Mouse (Mus musculus): Measurements from ENCODE around the gene H2al1d. TPM values are rescaled to one million over a fixed set of nuclear protein-coding genes. Genes with fewer than 3 reads are reported as not detected.
"Not testable (repeated sequence)": the region's sequence is repeated elsewhere in the genome, so short reads cannot be mapped to it uniquely, and the experiment has no call there.

Gene H2al1d
- polyA plus RNA-seq, 1 experiment from 2014 or later = not detected

- not testable (repeated sequence) for H3K4me3 ChIP-seq; H3K4me2 ChIP-seq; ATAC-seq (ENCODE audit: extremely low read depth, insufficient number of reproducible peaks, low FRiP score, low TSS enrichment); H3K4me1 ChIP-seq; H3K27me3 ChIP-seq (replicated peaks); H3K9me3 ChIP-seq; H3K9ac ChIP-seq; H3K36me3 ChIP-seq; H3K27ac ChIP-seq (replicated peaks)
- WGBS = no CpG with 5 or more reads among the region's 3 CpGs
Measured at GRCm38 (mm10) chrX:11311634-11312033, 3.0 kb downstream of the H2al1d start, which contains the start of gene H2al1e. H2al1e (plus strand) TSS chrX:11311934.

GRCm38 (mm10) chrX:11314858-11315257 lies 6.2 kb downstream of the H2al1d start, which contains the start of gene H2al1f:
H2al1f (plus strand) TSS chrX:11315158.
- not testable (repeated sequence) for H3K4me1 ChIP-seq; H3K27me3 ChIP-seq (replicated peaks); H3K36me3 ChIP-seq; H3K4me3 ChIP-seq; H3K9me3 ChIP-seq; H3K4me2 ChIP-seq; H3K27ac ChIP-seq (replicated peaks); H3K9ac ChIP-seq; ATAC-seq (ENCODE audit: extremely low read depth, insufficient number of reproducible peaks, low FRiP score, low TSS enrichment)
- no CpG with 5 or more reads among the region's 6 CpGs for WGBS

GRCm38 (mm10) chrX:11317956-11318355 lies 9.3 kb downstream of the H2al1d start, which contains the start of gene H2al1g:
H2al1g (plus strand) TSS chrX:11318256.
- not testable (repeated sequence) for H3K4me1 ChIP-seq; ATAC-seq (ENCODE audit: extremely low read depth, insufficient number of reproducible peaks, low FRiP score, low TSS enrichment); H3K27me3 ChIP-seq (replicated peaks); H3K36me3 ChIP-seq; H3K27ac ChIP-seq (replicated peaks); H3K4me2 ChIP-seq; H3K9ac ChIP-seq; H3K9me3 ChIP-seq; H3K4me3 ChIP-seq
- no CpG with 5 or more reads among the region's 3 CpGs for WGBS

- not testable (repeated sequence) for H3K9ac ChIP-seq; H3K36me3 ChIP-seq; H3K27me3 ChIP-seq (replicated peaks); H3K4me3 ChIP-seq; ATAC-seq (ENCODE audit: extremely low read depth, insufficient number of reproducible peaks, low FRiP score, low TSS enrichment); H3K4me1 ChIP-seq; H3K9me3 ChIP-seq; H3K4me2 ChIP-seq; H3K27ac ChIP-seq (replicated peaks)
- WGBS = no CpG with 5 or more reads among the region's 6 CpGs
Measured at GRCm38 (mm10) chrX:11321192-11321591, 12.6 kb downstream of the H2al1d start, which contains the start of gene H2al1h. H2al1h (plus strand) TSS chrX:11321492.

GRCm38 (mm10) chrX:11324359-11324758 lies 15.7 kb downstream of the H2al1d start, which contains the start of gene H2al1i:
H2al1i (plus strand) TSS chrX:11324659.
- ATAC-seq (ENCODE audit: extremely low read depth, insufficient number of reproducible peaks, low FRiP score, low TSS enrichment); H3K27me3 ChIP-seq (replicated peaks); H3K9ac ChIP-seq; H3K4me1 ChIP-seq; H3K36me3 ChIP-seq; H3K27ac ChIP-seq (replicated peaks); H3K4me3 ChIP-seq; H3K4me2 ChIP-seq; H3K9me3 ChIP-seq: not testable (repeated sequence)
- WGBS = 100% methylated on average over 1 of the region's 5 CpGs

- not testable (repeated sequence) for H3K4me2 ChIP-seq; H3K9ac ChIP-seq; H3K27ac ChIP-seq (replicated peaks); H3K36me3 ChIP-seq; H3K9me3 ChIP-seq; H3K4me3 ChIP-seq; ATAC-seq (ENCODE audit: extremely low read depth, insufficient number of reproducible peaks, low FRiP score, low TSS enrichment); H3K4me1 ChIP-seq
- H3K27me3 ChIP-seq (replicated peaks) = peaks cover 21% of the 10 kb centered on the region; the same call in 1 of the 2 replicates
- 76% methylated on average over 2 of the region's 2 CpGs for WGBS
Measured at GRCm38 (mm10) chrX:11327522-11327921, 18.9 kb downstream of the H2al1d start, which contains the start of gene H2al1j. H2al1j (plus strand) TSS chrX:11327822.

- no peak overlapping the region for H3K4me3 ChIP-seq
- no peaks in the 10 kb centered on the region for H3K36me3 ChIP-seq
- H3K4me1 ChIP-seq = no peaks in the 10 kb centered on the region
- H3K4me2 ChIP-seq = no peak overlapping the region
- H3K9me3 ChIP-seq = no peaks in the 10 kb centered on the region
- H3K27ac ChIP-seq (replicated peaks) = no peak overlapping the region
- no peak for ATAC-seq (ENCODE audit: extremely low read depth, insufficient number of reproducible peaks, low FRiP score, low TSS enrichment)
- peaks cover 9% of the 10 kb centered on the region; the same call in 1 of the 2 replicates for H3K27me3 ChIP-seq (replicated peaks)
- H3K9ac ChIP-seq = no peak overlapping the region
- WGBS = 52% methylated on average over 9 of the region's 9 CpGs
Measured at GRCm38 (mm10) chrX:11345762-11346161, 37.1 kb downstream of the H2al1d start.

GRCm38 (mm10) chrX:11346756-11347155 lies 38.1 kb downstream of the H2al1d start:
- H3K9me3 ChIP-seq = no peaks in the 10 kb centered on the region
- H3K27ac ChIP-seq (replicated peaks) = no peak overlapping the region
- H3K9ac ChIP-seq = no peak overlapping the region
- no peak overlapping the region for H3K4me3 ChIP-seq
- no peak for ATAC-seq (ENCODE audit: extremely low read depth, insufficient number of reproducible peaks, low FRiP score, low TSS enrichment)
- WGBS = 78% methylated on average over 3 of the region's 3 CpGs
- no peaks in the 10 kb centered on the region for H3K4me1 ChIP-seq
- no peak overlapping the region for H3K4me2 ChIP-seq
- H3K36me3 ChIP-seq = no peaks in the 10 kb centered on the region
- peaks cover 12% of the 10 kb centered on the region; the same call in 1 of the 2 replicates for H3K27me3 ChIP-seq (replicated peaks)

Other genes with a start within 250 kb of the H2al1d start
- not detected in 2 replicates for gene H2al1a, start 9.6 kb upstream of the H2al1d start, polyA plus RNA-seq (2015; fragmentation: Nextera tagmentation; extraction: Ambion mirVana)
- gene H2al1b, start 6.4 kb upstream of the H2al1d start, polyA plus RNA-seq (2015; fragmentation: Nextera tagmentation; extraction: Ambion mirVana) = not detected in 2 replicates
- not detected in 2 replicates for gene H2al1c, start 3.2 kb upstream of the H2al1d start, polyA plus RNA-seq (2015; fragmentation: Nextera tagmentation; extraction: Ambion mirVana)
- gene H2al1e, start 3.1 kb downstream of the H2al1d start, polyA plus RNA-seq (2015; fragmentation: Nextera tagmentation; extraction: Ambion mirVana) = not detected in 2 replicates
- not detected in 2 replicates for gene H2al1f, start 6.3 kb downstream of the H2al1d start, polyA plus RNA-seq (2015; fragmentation: Nextera tagmentation; extraction: Ambion mirVana)
- not detected in 2 replicates for gene H2al1g, start 9.4 kb downstream of the H2al1d start, polyA plus RNA-seq (2015; fragmentation: Nextera tagmentation; extraction: Ambion mirVana)
- not detected in 2 replicates for gene H2al1h, start 12.7 kb downstream of the H2al1d start, polyA plus RNA-seq (2015; fragmentation: Nextera tagmentation; extraction: Ambion mirVana)
- gene H2al1i, start 15.8 kb downstream of the H2al1d start, polyA plus RNA-seq (2015; fragmentation: Nextera tagmentation; extraction: Ambion mirVana) = not detected in 2 replicates
- gene H2al1j, start 19.0 kb downstream of the H2al1d start, polyA plus RNA-seq (2015; fragmentation: Nextera tagmentation; extraction: Ambion mirVana) = not detected in 2 replicates